Mouse (Mus musculus) myocyte (in vitro differentiated cells): ENCODE results near the gene Otud3. TPM values are rescaled to one million over a fixed set of nuclear protein-coding genes. Genes with fewer than 3 reads are reported as not detected.

ENCODE experiments used
- H3K27me3 ChIP-seq: one replicate; pipeline ENCODE4 v1.6.1; 2011; ENCODE audit not compliant: control insufficient read depth, insufficient read depth, insufficient read length
- H3K36me3 ChIP-seq: one replicate; pipeline ENCODE4 v1.6.1; 2011; ENCODE audit not compliant: control insufficient read depth, insufficient read depth
- H3K4me2 ChIP-seq: one replicate; pipeline ENCODE4 v1.6.1; 2011; ENCODE audit warnings: low read depth, control low read depth
- H3K4me3 ChIP-seq: one replicate; pipeline ENCODE4 v1.5.1; 2011; ENCODE audit warnings: mild to moderate bottlenecking, control low read depth, moderate library complexity
- H3K79me2 ChIP-seq: one replicate; pipeline ENCODE4 v1.6.1; 2011; ENCODE audit not compliant: control insufficient read depth, insufficient read depth
- H3ac ChIP-seq: one replicate; pipeline ENCODE4 v1.6.1; 2011; ENCODE audit not compliant: control insufficient read depth, insufficient read length
- CEBPB ChIP-seq: IDR thresholded peaks from 2 replicates; pipeline ENCODE4 v1.6.1; 2011; ENCODE audit warnings: mild to moderate bottlenecking, moderate library complexity; ENCODE audit not compliant: poor library complexity, insufficient read depth, severe bottlenecking
- E2F4 ChIP-seq: IDR thresholded peaks from one replicate; pipeline ENCODE4 v1.6.1; 2011; ENCODE audit warnings: mild to moderate bottlenecking, control low read depth, moderate library complexity; ENCODE audit not compliant: insufficient read depth
- MAX ChIP-seq: IDR thresholded peaks from one replicate; pipeline ENCODE4 v1.6.1; 2011; ENCODE audit warnings: low read depth, mild to moderate bottlenecking, control low read depth
- MYOD1 ChIP-seq, 3 experiments: IDR thresholded peaks; one replicate each; pipeline ENCODE4 v1.6.1; 2011; ENCODE audit warnings: control low read depth in 2 of 3, low read depth in 2 of 3, mild to moderate bottlenecking in 2 of 3, moderate library complexity in 1 of 3; ENCODE audit not compliant: insufficient read length in 2 of 3, control insufficient read depth in 1 of 3
- MYOG ChIP-seq, 3 experiments: IDR thresholded peaks; one replicate each; pipeline ENCODE4 v1.6.1; 2011; ENCODE audit warnings: control low read depth in 2 of 3, low read depth in 2 of 3, mild to moderate bottlenecking in 2 of 3; ENCODE audit not compliant: insufficient read length in 2 of 3, control insufficient read depth in 1 of 3, insufficient read depth in 1 of 3
- POLR2A ChIP-seq: IDR thresholded peaks from one replicate; pipeline ENCODE4 v1.6.1; 2011; ENCODE audit warnings: low read depth, mild to moderate bottlenecking, control low read depth, moderate library complexity; ENCODE audit not compliant: insufficient read length
- POLR2AphosphoS2 ChIP-seq: IDR thresholded peaks from one replicate; pipeline ENCODE4 v1.6.1; 2011; ENCODE audit warnings: low read depth, control low read depth; ENCODE audit not compliant: insufficient read length
- REST ChIP-seq: IDR thresholded peaks from one replicate; pipeline ENCODE4 v1.6.1; 2011; ENCODE audit warnings: mild to moderate bottlenecking, control low read depth, moderate library complexity; ENCODE audit not compliant: insufficient read depth, insufficient read length
- SRF ChIP-seq: IDR thresholded peaks from one replicate; pipeline ENCODE4 v1.6.1; 2011; ENCODE audit warnings: low read depth; ENCODE audit not compliant: control insufficient read depth, insufficient read length
- TCF12 ChIP-seq: IDR thresholded peaks from one replicate; pipeline ENCODE4 v1.6.1; 2011; ENCODE audit warnings: mild to moderate bottlenecking, control low read depth; ENCODE audit not compliant: poor library complexity, insufficient read depth, severe bottlenecking
- TCF3 ChIP-seq: IDR thresholded peaks from one replicate; pipeline ENCODE4 v1.6.1; 2011; ENCODE audit warnings: low read depth, control low read depth; ENCODE audit not compliant: insufficient read length
- USF1 ChIP-seq: IDR thresholded peaks from one replicate; pipeline ENCODE4 v1.6.1; 2011; ENCODE audit warnings: low read depth, mild to moderate bottlenecking, control low read depth, moderate library complexity
- polyA plus RNA-seq: library from polyadenylated mRNA; unstranded; fragments of >200 nt; fragmentation: generic; extraction: Trizol; gene quantifications from one replicate; pipeline ENCODE4 v1.2.1, GENCODE M21; 2012; ENCODE audit warnings: missing spikeins

Otud3 gene
- polyA plus RNA-seq, 1 experiment: 12.5 TPM

GRCm38 (mm10) chr4:138866413-138866812, 47.3 kb downstream of the Otud3 start:
- H3K79me2 ChIP-seq: no peaks in the 10 kb centered on the region
- no peak overlapping the region for H3ac ChIP-seq
- H3K4me2 ChIP-seq: peak overlapping the region; percentile 44
- H3K27me3 ChIP-seq: no peaks in the 10 kb centered on the region
- H3K36me3 ChIP-seq: no peaks in the 10 kb centered on the region
- H3K4me3 ChIP-seq: no peak overlapping the region
- TF ChIP-seq TCF12: no peak
- TF ChIP-seq MAX: no peak
- no peak for TF ChIP-seq MYOD1 (IDR thresholded peaks at IDR 0.05; ENCODE audit: control insufficient read depth in 1 of 3, insufficient read length in 2 of 3, low read depth in 2 of 3)
- no peak for TF ChIP-seq REST
- TF ChIP-seq SRF: no peak
- no peak for TF ChIP-seq MYOG (IDR thresholded peaks at IDR 0.05; ENCODE audit: control insufficient read depth in 1 of 3, insufficient read depth in 1 of 3, insufficient read length in 2 of 3, low read depth in 2 of 3)
- no peak for TF ChIP-seq POLR2AphosphoS2
- TF ChIP-seq TCF3: no peak
- no peak for TF ChIP-seq POLR2A
- no peak for TF ChIP-seq E2F4
- TF ChIP-seq USF1: no peak
- no peak for TF ChIP-seq CEBPB

- TF ChIP-seq USF1 (no peak), MAX (no peak), TCF3 (no peak), POLR2A (no peak), CEBPB (no peak), SRF (no peak), MYOD1 (IDR thresholded peaks at IDR 0.05; ENCODE audit: control insufficient read depth in 1 of 3, insufficient read length in 2 of 3, low read depth in 2 of 3) (no peak), MYOG (IDR thresholded peaks at IDR 0.05; ENCODE audit: control insufficient read depth in 1 of 3, insufficient read depth in 1 of 3, insufficient read length in 2 of 3, low read depth in 2 of 3) (no peak), REST (no peak), E2F4 (no peak), TCF12 (no peak)
- no peaks in the 10 kb centered on the region for H3K27me3 ChIP-seq
- H3K4me3 ChIP-seq: no peak overlapping the region
- H3K79me2 ChIP-seq: no peaks in the 10 kb centered on the region
- no peak overlapping the region for H3ac ChIP-seq
- no peaks in the 10 kb centered on the region for H3K36me3 ChIP-seq
- peak overlapping the region; percentile 44 for H3K4me2 ChIP-seq
These were observed 47.8 kb downstream of the Otud3 start for GRCm38 (mm10) chr4:138865991-138866390.

GRCm38 (mm10) chr4:138865092-138865491, 48.7 kb downstream of the Otud3 start:
- no peak for TF ChIP-seq MYOD1 (IDR thresholded peaks at IDR 0.05; ENCODE audit: control insufficient read depth in 1 of 3, insufficient read length in 2 of 3, low read depth in 2 of 3)
- TF ChIP-seq E2F4: no peak
- TF ChIP-seq TCF12: no peak
- no peak for TF ChIP-seq POLR2A
- no peak for TF ChIP-seq MYOG (IDR thresholded peaks at IDR 0.05; ENCODE audit: control insufficient read depth in 1 of 3, insufficient read depth in 1 of 3, insufficient read length in 2 of 3, low read depth in 2 of 3)
- TF ChIP-seq TCF3: no peak
- no peak for TF ChIP-seq USF1
- no peak for TF ChIP-seq REST
- no peak for TF ChIP-seq SRF
- no peak for TF ChIP-seq MAX
- no peak for TF ChIP-seq CEBPB
- no peak for TF ChIP-seq POLR2AphosphoS2
- no peaks in the 10 kb centered on the region for H3K27me3 ChIP-seq
- peak overlapping the region; percentile 50 for H3K4me2 ChIP-seq
- H3ac ChIP-seq: no peak overlapping the region
- no peak overlapping the region for H3K4me3 ChIP-seq
- H3K79me2 ChIP-seq: no peaks in the 10 kb centered on the region
- H3K36me3 ChIP-seq: no peaks in the 10 kb centered on the region

- H3K4me2 ChIP-seq: no peak within 1 kb of the TSS
- H3K27me3 ChIP-seq: no peaks in the 10 kb centered on the region
- H3ac ChIP-seq: no peak within 1 kb of the TSS
- H3K36me3 ChIP-seq: no peaks in the 10 kb centered on the region
- no peak within 1 kb of the TSS for H3K4me3 ChIP-seq
- H3K79me2 ChIP-seq: no peaks in the 10 kb centered on the region
- TF ChIP-seq MYOD1 (IDR thresholded peaks at IDR 0.05; ENCODE audit: control insufficient read depth in 1 of 3, insufficient read length in 2 of 3, low read depth in 2 of 3) (peak in 1 of 3 experiments; percentile 15), TCF12 (no peak)
These were observed 50.3 kb downstream of the Otud3 start, which contains the start of gene Pla2g5 for GRCm38 (mm10) chr4:138863344-138863998. Gene Pla2g5, minus strand, starts transcription at chr4:138863482.

GRCm38 (mm10) chr4:138859728-138860127, 54.0 kb downstream of the Otud3 start:
- Histone ChIP-seq H3ac (no peak overlapping the region), H3K4me2 (no peak overlapping the region), H3K4me3 (no peak overlapping the region), H3K36me3 (no peaks in the 10 kb centered on the region), H3K27me3 (no peaks in the 10 kb centered on the region), H3K79me2 (no peaks in the 10 kb centered on the region)
- no peak for TF ChIP-seq USF1
- no peak for TF ChIP-seq REST
- TF ChIP-seq TCF3: no peak
- no peak for TF ChIP-seq SRF
- no peak for TF ChIP-seq MYOD1 (IDR thresholded peaks at IDR 0.05; ENCODE audit: control insufficient read depth in 1 of 3, insufficient read length in 2 of 3, low read depth in 2 of 3)
- TF ChIP-seq MYOG (IDR thresholded peaks at IDR 0.05; ENCODE audit: control insufficient read depth in 1 of 3, insufficient read depth in 1 of 3, insufficient read length in 2 of 3, low read depth in 2 of 3): no peak
- no peak for TF ChIP-seq MAX
- TF ChIP-seq POLR2AphosphoS2: no peak
- no peak for TF ChIP-seq E2F4
- TF ChIP-seq POLR2A: no peak
- no peak for TF ChIP-seq CEBPB
- TF ChIP-seq TCF12: no peak
